8 mouse cellular contexts compared by ENCODE assay signal in genomic region chr9:70847627-70848051, GRCm38 (mm10).
A peak's percentile ranks its signal among the peaks of the same experiment; 100 is the strongest.
DNase-seq lines count a peak whose midpoint lies in the region; ATAC-seq and TF ChIP-seq lines count a peak whose summit lies in the region.

No protein-coding gene starts in this region.

- WGBS in forebrain, embryonic 13.5 days, result 41% methylated on average over 8 of the region's 8 CpGs
- 49% methylated on average over 8 of the region's 8 CpGs for WGBS in forebrain, embryonic 12.5 days
- 40% methylated on average over 8 of the region's 8 CpGs for WGBS in liver, adult 2 months
- WGBS in neural tube, embryonic 15.5 days, result 44% methylated on average over 8 of the region's 8 CpGs

- no peak overlapping the region for H3K9ac ChIP-seq in forebrain, embryonic 13.5 days
- no peak overlapping the region for H3K9ac ChIP-seq in forebrain, embryonic 12.5 days
- H3K9ac ChIP-seq in liver, adult 2 months (ENCODE audit: low read depth, low read length), result no peak overlapping the region
- H3K9ac ChIP-seq in neural tube, embryonic 15.5 days (replicated peaks), result no peak overlapping the region

- no peak overlapping the region for H3K4me3 ChIP-seq in forebrain, embryonic 13.5 days
- no peak overlapping the region for H3K4me3 ChIP-seq in forebrain, embryonic 12.5 days (replicated peaks)
- no peak overlapping the region for H3K4me3 ChIP-seq in liver, adult 2 months (ENCODE audit: insufficient read depth, low read depth, low read length)
- no peak overlapping the region for H3K4me3 ChIP-seq in neural tube, embryonic 15.5 days (replicated peaks)

- peaks cover 15% of the 10 kb centered on the region for H3K4me1 ChIP-seq in forebrain, embryonic 13.5 days
- H3K4me1 ChIP-seq in forebrain, embryonic 12.5 days, result peaks cover 13% of the 10 kb centered on the region; the same call in 1 of the 2 replicates
- H3K4me1 ChIP-seq in liver, adult 2 months (ENCODE audit: control insufficient read depth, insufficient read depth, low read length), result peaks cover 15% of the 10 kb centered on the region
- peaks cover 15% of the 10 kb centered on the region for H3K4me1 ChIP-seq in neural tube, embryonic 15.5 days

- TF ChIP-seq CTCF in liver, adult 2 months (IDR thresholded peaks at IDR 0.05; ENCODE audit: low read depth, low read length), result no peak

- ATAC-seq in forebrain, embryonic 13.5 days, result peak; percentile 45; the same call in 1 of the 2 replicates
- no peak for ATAC-seq in forebrain, embryonic 12.5 days (ENCODE audit: low FRiP score)
- ATAC-seq in neural tube, embryonic 15.5 days (ENCODE audit: low FRiP score), result no peak

- H3K27me3 ChIP-seq in forebrain, embryonic 13.5 days, result no peaks in the 10 kb centered on the region
- H3K27me3 ChIP-seq in forebrain, embryonic 12.5 days, result no peaks in the 10 kb centered on the region
- H3K27me3 ChIP-seq in liver, adult 2 months (ENCODE audit: control insufficient read depth, insufficient read depth, low read length), result no peaks in the 10 kb centered on the region
- H3K27me3 ChIP-seq in neural tube, embryonic 15.5 days (replicated peaks), result no peaks in the 10 kb centered on the region

- peak; percentile 21 for DNase-seq in Muller cell, postnatal 12 days (ENCODE audit: inconsistent ontology term)
- peak; percentile 40 for DNase-seq in heart, adult 8-10 months (ENCODE audit: low spot score)
- peak; percentile 52 for DNase-seq in liver, adult 2 months (ENCODE audit: extremely low read depth, low read depth, low spot score)
- no peak for DNase-seq in right cerebral cortex, postnatal 36 days (ENCODE audit: low spot score in 2 of 2)
- DNase-seq in thymus, postnatal 14 days, result no peak

- peaks cover 5% of the 10 kb centered on the region; the same call in 1 of the 2 replicates for H3K79me2 ChIP-seq in liver, adult 2 months (ENCODE audit: control insufficient read depth, insufficient read depth, low read length)

- H3K9me3 ChIP-seq in forebrain, embryonic 13.5 days (replicated peaks), result no peaks in the 10 kb centered on the region
- H3K9me3 ChIP-seq in forebrain, embryonic 12.5 days, result no peaks in the 10 kb centered on the region
- H3K9me3 ChIP-seq in neural tube, embryonic 15.5 days (replicated peaks), result no peaks in the 10 kb centered on the region

- no peaks in the 10 kb centered on the region for H3K36me3 ChIP-seq in forebrain, embryonic 13.5 days (ENCODE audit: poor library complexity, severe bottlenecking)
- no peaks in the 10 kb centered on the region for H3K36me3 ChIP-seq in forebrain, embryonic 12.5 days (replicated peaks)
- H3K36me3 ChIP-seq in liver, adult 2 months (ENCODE audit: control insufficient read depth, insufficient read depth, low read length), result no peaks in the 10 kb centered on the region
- H3K36me3 ChIP-seq in neural tube, embryonic 15.5 days, result no peaks in the 10 kb centered on the region

- H3K4me2 ChIP-seq in forebrain, embryonic 13.5 days, result peak overlapping the region; percentile 5; the same call in 1 of the 2 replicates
- H3K4me2 ChIP-seq in forebrain, embryonic 12.5 days, result no peak overlapping the region
- no peak overlapping the region; the same call in 1 of the 2 replicates for H3K4me2 ChIP-seq in neural tube, embryonic 15.5 days

- no peak for TF ChIP-seq POLR2A in liver, adult 2 months (IDR thresholded peaks at IDR 0.05; ENCODE audit: extremely low read depth, insufficient read depth, low read length)

- no peak overlapping the region for H3K27ac ChIP-seq in forebrain, embryonic 13.5 days
- no peak overlapping the region for H3K27ac ChIP-seq in forebrain, embryonic 12.5 days
- H3K27ac ChIP-seq in liver, adult 2 months (replicated peaks; ENCODE audit: insufficient read depth, low read depth, low read length), result peak overlapping the region; percentile 34; the same call in 1 of the 2 replicates
- H3K27ac ChIP-seq in neural tube, embryonic 15.5 days (replicated peaks), result peak overlapping the region; percentile 60

Comparison
In these comparisons a context has a peak if more than half of its experiments do, and no peak if none do; other contexts are left out.
1. H3K27ac ChIP-seq: peak in liver, adult 2 months (single experiment) and neural tube, embryonic 15.5 days (single experiment); none in forebrain, embryonic 13.5 days (single experiment) and forebrain, embryonic 12.5 days (single experiment).
2. DNase-seq: peak in Muller cell, postnatal 12 days (single experiment), heart, adult 8-10 months (single experiment) and liver, adult 2 months (single experiment); none in right cerebral cortex, postnatal 36 days (0 of 2) and thymus, postnatal 14 days (single experiment).